Mouse (Mus musculus) liver, adult 2 months (tissue): ENCODE results near the gene Lrch4.

Experiments used
- CTCF ChIP-seq: fragments of 200-500 bp; IDR thresholded peaks from 2 replicates; pipeline ENCODE4 v1.5.1; 2011; ENCODE audit warnings: low read depth, low read length, control low read depth
- POLR2A ChIP-seq: fragments of 200-500 bp; IDR thresholded peaks from 2 replicates; pipeline ENCODE4 v1.6.1; 2011; ENCODE audit warnings: low read length, control low read depth; ENCODE audit not compliant: insufficient read depth; ENCODE audit errors: extremely low read depth

DNA sequence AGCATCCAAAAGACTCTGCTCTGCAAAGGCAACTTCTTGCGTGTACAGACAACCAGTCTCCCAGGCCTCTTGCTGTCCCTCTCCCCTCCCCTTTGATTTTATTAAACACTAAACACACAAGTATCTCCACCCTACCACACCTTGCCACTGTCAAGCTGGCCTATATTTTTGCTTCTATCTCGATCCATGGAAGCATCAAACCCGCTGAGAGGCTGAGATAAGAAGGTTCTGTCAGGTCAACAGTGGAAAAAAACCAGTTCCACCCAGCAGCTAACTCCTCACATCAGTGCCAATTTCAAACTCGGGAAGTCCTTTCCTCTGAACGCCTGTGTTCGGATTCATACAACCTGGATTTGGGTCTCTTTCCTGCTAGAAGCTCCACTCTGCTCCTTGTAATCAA lies 44.1 kb downstream of the Lrch4 start:
- no peak for TF ChIP-seq CTCF
- TF ChIP-seq POLR2A: no peak
